Mouse (Mus musculus) heart, embryonic 10.5 days (tissue): ENCODE measurements around the gene Dkkl1. TPM values are rescaled to one million over a fixed set of nuclear protein-coding genes. Genes with fewer than 3 reads are reported as not detected.
"Not testable (repeated sequence)": the region's sequence is repeated elsewhere in the genome, so short reads cannot be mapped to it uniquely, and the experiment has no call there.

Experiments used
- DNase-seq: peaks from one replicate; pipeline ENCODE4 v3.0.0-alpha.2; 2017; ENCODE audit warnings: low spot score
- H3K27ac ChIP-seq: fragments of 300-500 bp; sonication (generic); 2 replicates; pipeline ENCODE4 v1.5.1; 2016; ENCODE audit warnings: mild to moderate bottlenecking
- H3K27me3 ChIP-seq: fragments of 300-500 bp; sonication (generic); 2 replicates; pipeline ENCODE4 v1.6.1; 2016; ENCODE audit warnings: mild to moderate bottlenecking; ENCODE audit not compliant: poor library complexity, insufficient read depth, severe bottlenecking
- H3K36me3 ChIP-seq: fragments of 300-500 bp; sonication (generic); 2 replicates; pipeline ENCODE4 v1.6.1; 2016; ENCODE audit warnings: mild to moderate bottlenecking, moderate library complexity
- H3K4me1 ChIP-seq: fragments of 300-500 bp; sonication (generic); 2 replicates; pipeline ENCODE4 v1.6.1; 2016; ENCODE audit warnings: mild to moderate bottlenecking
- H3K4me3 ChIP-seq: fragments of 300-500 bp; sonication (generic); 2 replicates; pipeline ENCODE4 v1.5.1; 2016; ENCODE audit warnings: mild to moderate bottlenecking, moderate library complexity
- H3K9me3 ChIP-seq: fragments of 300-500 bp; sonication (generic); 2 replicates; pipeline ENCODE4 v1.6.1; 2016; ENCODE audit warnings: mild to moderate bottlenecking, moderate library complexity
- WGBS: fragments of 180-500 bp; shearing (Covaris S2); methylation state at CpG from one replicate; pipeline ENCODE4 v1.1.7; 2016; 5-methylcytosine and 5-hydroxymethylcytosine counted together
- polyA plus RNA-seq: library from polyadenylated mRNA; unstranded; fragments of >200 nt; fragmentation: Nextera tagmentation; extraction: Ambion mirVana; gene quantifications from 2 replicates; pipeline ENCODE4 v1.2.1, GENCODE M21; 2016

Gene Dkkl1
- polyA plus RNA-seq, result 1.2 and 1.9 TPM in 2 replicates

DNA sequence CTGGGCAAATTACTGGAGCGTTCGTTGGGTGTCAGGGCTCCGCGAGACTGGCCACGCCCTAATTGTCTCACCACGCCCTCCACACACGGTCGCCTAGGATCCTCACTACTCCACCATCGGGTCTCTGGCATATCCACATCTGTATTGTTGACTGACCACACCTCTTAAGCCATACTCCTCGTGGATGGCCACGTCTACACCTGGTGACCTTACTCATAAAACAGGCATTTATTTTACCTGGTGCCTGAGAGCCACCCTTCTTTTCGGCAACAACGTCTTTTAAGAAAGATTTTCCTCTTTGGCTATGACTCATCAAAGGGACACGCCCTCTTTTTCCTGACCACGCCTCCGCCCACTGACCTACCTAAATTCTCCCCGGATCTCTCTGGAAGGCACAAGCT is at the start of gene Dkkl1:
Gene Dkkl1 (minus strand): TSS at position 297 of the 401 bp plus-strand sequence.
- no peaks in the 10 kb centered on the region for H3K9me3 ChIP-seq
- 3% methylated on average over 17 of the region's 17 CpGs for WGBS
- H3K4me1 ChIP-seq, result peaks cover 26% of the 10 kb centered on the region
- H3K4me3 ChIP-seq, result peak within 1 kb of the TSS; percentile 45
- DNase-seq, result no peak
- H3K36me3 ChIP-seq, result no peaks in the 10 kb centered on the region
- peaks cover 35% of the 10 kb centered on the region for H3K27me3 ChIP-seq
- H3K27ac ChIP-seq, result peak within 1 kb of the TSS; percentile 56; the same call in 1 of the 2 replicates

DNA sequence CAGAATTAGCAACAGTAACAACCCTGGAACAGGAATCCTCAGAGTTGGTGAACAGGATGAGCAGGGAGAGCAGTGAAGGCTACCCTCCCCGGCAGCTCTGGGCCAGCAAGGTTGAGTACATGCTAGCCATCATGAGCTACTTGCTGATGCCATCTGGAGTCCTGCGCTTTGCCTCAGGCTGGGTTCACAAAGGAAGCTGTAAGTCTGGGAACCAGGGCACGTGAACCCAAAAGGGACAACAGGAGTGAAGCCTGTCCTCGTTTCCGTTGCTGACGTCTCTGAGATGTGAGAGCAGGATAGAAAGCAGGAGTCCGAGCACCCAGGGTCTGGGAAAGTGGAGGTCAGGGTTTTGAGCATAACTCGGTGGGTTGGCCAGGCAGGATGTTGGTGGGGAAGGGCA is 47.3 kb upstream of the Dkkl1 start:
- Histone ChIP-seq H3K36me3 (no peaks in the 10 kb centered on the region), H3K4me3 (no peak overlapping the region), H3K27ac (no peak overlapping the region), H3K4me1 (peaks cover 37% of the 10 kb centered on the region), H3K9me3 (no peaks in the 10 kb centered on the region), H3K27me3 (peaks cover 19% of the 10 kb centered on the region; the same call in 1 of the 2 replicates)
- peak; percentile 63 for DNase-seq
- WGBS, result 82% methylated on average over 8 of the region's 8 CpGs

DNA sequence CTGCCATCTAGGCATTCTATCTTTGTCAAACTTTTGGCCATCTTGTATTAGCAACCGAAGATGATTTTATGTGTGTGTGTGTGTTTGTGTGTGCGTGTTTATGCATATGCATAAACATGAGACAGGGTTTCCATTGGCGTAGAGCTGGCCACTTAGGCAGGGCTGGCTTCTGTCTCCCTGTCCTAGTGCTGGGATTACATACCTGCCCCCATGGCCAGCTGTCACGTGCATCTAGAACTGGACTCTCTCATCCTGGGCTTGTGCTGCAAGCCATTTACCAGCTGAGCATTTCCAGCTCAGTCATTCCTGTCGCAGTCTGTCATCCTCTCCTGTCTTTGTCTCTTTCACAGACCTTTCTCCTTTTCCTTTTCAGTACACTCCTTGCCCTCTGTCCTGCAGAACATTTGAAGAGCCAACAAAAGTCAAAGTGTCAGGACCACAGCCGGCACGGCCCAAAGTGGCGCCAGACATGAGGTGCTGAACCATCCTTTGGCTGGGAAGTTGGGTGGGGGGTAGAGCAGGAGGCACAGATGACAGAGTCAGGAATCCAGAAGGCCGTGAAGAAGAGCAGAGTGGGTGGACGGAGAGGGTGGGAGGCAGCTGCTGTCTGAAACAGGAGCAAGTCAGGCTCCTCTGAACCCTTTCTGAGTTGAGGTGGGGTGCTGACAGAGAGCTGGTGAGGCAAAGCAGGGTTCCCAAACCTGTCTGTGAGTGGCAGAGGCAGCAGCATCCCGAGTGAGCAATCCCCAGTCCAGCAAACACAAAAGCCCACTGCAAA is 45.3 kb upstream of the Dkkl1 start:
- no peak overlapping the region; the same call in 1 of the 2 replicates for H3K27ac ChIP-seq
- H3K9me3 ChIP-seq, result no peaks in the 10 kb centered on the region
- DNase-seq, result peak; percentile 63
- peaks cover 22% of the 10 kb centered on the region for H3K4me1 ChIP-seq
- H3K27me3 ChIP-seq, result peaks cover 19% of the 10 kb centered on the region; the same call in 1 of the 2 replicates
- no peak overlapping the region for H3K4me3 ChIP-seq
- WGBS, result 48% methylated on average over 11 of the region's 11 CpGs
- no peaks in the 10 kb centered on the region for H3K36me3 ChIP-seq

DNA sequence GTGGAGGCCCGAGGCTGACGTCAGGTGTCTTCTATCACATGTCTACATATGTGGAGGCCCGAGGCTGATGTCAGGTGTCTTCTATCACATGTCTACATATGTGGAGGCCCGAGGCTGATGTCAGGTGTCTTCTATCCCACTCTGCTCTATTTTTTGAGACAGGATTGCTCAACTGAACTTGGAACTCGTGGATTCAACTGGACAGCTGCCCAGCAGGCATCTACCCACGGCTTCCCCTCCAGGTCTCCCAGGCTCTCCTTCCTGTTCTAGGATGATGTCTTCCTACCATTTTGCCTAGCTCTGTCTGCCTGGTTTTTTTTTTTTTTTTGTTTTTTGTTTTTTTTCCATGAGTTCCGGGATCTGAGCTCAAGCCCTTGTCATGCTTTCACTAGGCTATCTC is 43.9 kb upstream of the Dkkl1 start:
- H3K27me3 ChIP-seq, result peaks cover 18% of the 10 kb centered on the region; the same call in 1 of the 2 replicates
- not testable (repeated sequence) for DNase-seq, H3K36me3 ChIP-seq, H3K27ac ChIP-seq, H3K9me3 ChIP-seq, H3K4me1 ChIP-seq, H3K4me3 ChIP-seq
- 79% methylated on average over 7 of the region's 7 CpGs for WGBS

DNA sequence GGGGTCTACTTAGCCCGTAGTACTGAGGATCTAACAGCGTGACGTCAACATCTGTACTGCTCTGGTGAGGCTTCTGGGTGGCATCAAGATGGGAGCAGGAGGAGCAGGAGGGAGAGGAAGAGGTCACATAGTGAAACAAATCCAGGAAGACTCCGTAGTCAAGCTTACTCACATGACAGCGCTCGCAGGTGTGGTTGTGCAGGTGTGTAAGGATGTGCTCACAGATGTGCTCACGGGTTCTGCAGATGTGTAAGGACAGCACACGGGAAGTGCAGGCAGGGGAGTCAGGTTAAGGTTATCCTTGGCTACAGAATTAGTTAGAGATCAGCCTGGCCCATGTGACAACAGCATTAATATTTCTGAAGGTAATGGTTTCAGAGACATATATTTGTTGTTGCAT is 41.9 kb upstream of the Dkkl1 start:
- no peaks in the 10 kb centered on the region for H3K9me3 ChIP-seq

DNA sequence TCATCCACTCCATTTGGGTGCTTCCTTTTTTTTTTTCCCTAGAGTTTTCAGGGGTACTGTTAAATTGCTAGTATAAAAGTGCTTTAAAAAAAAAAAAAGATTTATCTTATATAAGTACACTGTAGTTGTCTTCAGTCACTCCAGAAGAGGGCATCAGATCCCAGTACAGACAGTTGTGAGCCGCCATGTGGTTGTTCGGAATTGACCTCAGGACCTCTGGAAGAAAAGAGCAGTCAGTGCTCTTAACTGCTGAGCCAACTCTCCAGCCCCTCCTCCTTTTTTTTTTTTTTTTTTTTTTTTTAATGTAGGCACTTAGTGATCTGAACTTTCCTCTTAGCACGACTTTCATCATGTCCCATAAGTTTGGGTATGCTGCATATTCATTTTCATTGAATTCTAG is 35.7 kb upstream of the Dkkl1 start:
- DNase-seq, result peak; percentile 65
- H3K36me3 ChIP-seq, result no peaks in the 10 kb centered on the region
- no peaks in the 10 kb centered on the region for H3K27me3 ChIP-seq
- no peak overlapping the region for H3K4me3 ChIP-seq
- no peaks in the 10 kb centered on the region for H3K4me1 ChIP-seq
- no peak overlapping the region for H3K27ac ChIP-seq
- no peaks in the 10 kb centered on the region for H3K9me3 ChIP-seq
- WGBS, result 30% methylated on average over 3 of the region's 3 CpGs

More for the DNA sequence above, 41.9 kb upstream of the Dkkl1 start:
- Histone ChIP-seq H3K27ac (no peak overlapping the region), H3K4me1 (peaks cover 8% of the 10 kb centered on the region; the same call in 1 of the 2 replicates), H3K36me3 (no peaks in the 10 kb centered on the region), H3K4me3 (no peak overlapping the region), H3K27me3 (no peaks in the 10 kb centered on the region)
- DNase-seq, result peak; percentile 59
- WGBS, result 88% methylated on average over 8 of the region's 8 CpGs

DNA sequence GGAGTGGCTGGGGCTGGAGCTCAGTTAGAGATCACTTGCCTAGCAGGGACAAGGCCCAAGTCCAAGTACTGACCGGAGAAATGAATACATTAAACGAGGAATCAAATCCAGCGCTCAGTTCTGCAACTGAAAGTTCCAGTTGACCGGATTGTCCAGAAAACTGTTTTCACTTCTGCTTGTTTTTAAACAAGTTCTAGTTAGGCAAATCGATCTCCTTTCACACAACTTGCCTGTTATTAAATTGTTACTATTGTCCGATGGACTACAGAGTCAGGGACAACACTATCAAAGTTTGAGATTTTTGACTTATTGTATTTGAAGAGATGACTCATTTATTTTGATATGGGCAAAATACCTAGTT is 29.4 kb upstream of the Dkkl1 start:
- Histone ChIP-seq H3K36me3 (no peaks in the 10 kb centered on the region), H3K27me3 (peaks cover 48% of the 10 kb centered on the region), H3K4me1 (peaks cover 26% of the 10 kb centered on the region), H3K9me3 (no peaks in the 10 kb centered on the region), H3K27ac (peak overlapping the region; percentile 88), H3K4me3 (peak overlapping the region; percentile 49)
- no peak for DNase-seq
- WGBS, result 78% methylated on average over 6 of the region's 6 CpGs

DNA sequence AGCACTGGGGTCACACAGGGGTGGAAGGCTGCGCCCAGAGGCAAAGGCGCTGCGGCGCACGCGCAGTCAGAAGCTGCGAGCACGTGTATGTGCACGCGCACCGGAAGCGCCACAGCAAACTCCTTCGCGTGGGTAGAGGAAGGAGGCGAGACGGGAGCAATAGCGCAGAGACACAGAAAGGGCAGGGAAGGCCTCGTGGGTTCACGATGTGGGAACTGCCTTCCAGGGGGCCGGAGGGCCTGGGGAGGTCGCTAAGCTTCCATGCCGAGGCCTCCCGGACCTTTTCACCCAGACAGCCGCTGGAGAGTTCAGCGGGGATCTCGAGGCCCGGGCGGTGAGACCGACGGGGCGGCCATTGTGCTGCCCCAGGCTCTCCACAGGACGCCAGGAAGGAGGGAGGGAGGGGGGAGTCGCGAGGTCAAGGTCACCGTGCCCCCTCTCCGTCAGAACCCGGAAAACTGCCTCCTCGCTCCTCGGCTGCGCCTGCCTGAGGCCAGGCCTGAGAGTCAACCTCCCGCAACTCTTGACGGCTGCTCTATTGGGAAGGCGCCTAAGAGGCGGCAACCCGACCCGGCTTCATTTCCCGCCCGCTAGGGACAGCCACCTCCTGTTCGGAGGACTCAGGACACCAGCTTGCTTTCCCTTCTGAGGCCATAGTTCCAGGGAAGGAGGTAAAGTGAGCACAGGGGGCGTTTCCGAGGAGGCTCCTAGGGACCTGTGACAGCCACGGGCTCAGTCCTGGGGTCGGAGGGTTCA is 28.9 kb upstream of the Dkkl1 start, which contains the start of gene Slc6a16:
Gene Slc6a16 (plus strand): TSS at position 453 of the 756 bp plus-strand sequence.
- Histone ChIP-seq H3K27ac (peak within 1 kb of the TSS; percentile 88), H3K9me3 (no peaks in the 10 kb centered on the region), H3K27me3 (peaks cover 53% of the 10 kb centered on the region), H3K4me1 (peaks cover 29% of the 10 kb centered on the region), H3K36me3 (no peaks in the 10 kb centered on the region), H3K4me3 (peak within 1 kb of the TSS; percentile 49)
- WGBS, result 12% methylated on average over 53 of the region's 53 CpGs
- DNase-seq, result peak; percentile 82

DNA sequence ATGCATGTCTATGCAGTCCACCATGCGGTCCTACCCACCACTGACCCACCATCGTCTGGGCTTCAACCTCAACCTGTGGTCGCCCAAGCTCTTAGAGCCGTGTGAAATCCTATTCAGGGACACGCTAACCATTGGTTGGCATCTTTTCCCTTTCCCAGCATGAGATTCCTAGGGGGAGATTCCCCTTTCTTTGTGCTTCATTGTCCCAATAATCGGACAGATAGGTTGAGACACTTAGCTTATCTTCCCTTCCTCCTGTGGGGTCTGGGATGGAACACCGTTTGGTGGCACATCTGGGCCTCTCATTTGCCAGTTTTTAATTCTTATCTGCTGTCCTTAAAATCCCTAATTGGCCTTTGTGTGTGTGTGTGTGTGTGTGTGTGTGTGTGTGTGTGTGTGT is 28.2 kb upstream of the Dkkl1 start:
- Histone ChIP-seq H3K27me3 (peaks cover 53% of the 10 kb centered on the region), H3K9me3 (no peaks in the 10 kb centered on the region), H3K27ac (no peak overlapping the region), H3K36me3 (no peaks in the 10 kb centered on the region), H3K4me3 (no peak overlapping the region), H3K4me1 (peaks cover 36% of the 10 kb centered on the region)
- 68% methylated on average over 7 of the region's 7 CpGs for WGBS
- no peak for DNase-seq

DNA sequence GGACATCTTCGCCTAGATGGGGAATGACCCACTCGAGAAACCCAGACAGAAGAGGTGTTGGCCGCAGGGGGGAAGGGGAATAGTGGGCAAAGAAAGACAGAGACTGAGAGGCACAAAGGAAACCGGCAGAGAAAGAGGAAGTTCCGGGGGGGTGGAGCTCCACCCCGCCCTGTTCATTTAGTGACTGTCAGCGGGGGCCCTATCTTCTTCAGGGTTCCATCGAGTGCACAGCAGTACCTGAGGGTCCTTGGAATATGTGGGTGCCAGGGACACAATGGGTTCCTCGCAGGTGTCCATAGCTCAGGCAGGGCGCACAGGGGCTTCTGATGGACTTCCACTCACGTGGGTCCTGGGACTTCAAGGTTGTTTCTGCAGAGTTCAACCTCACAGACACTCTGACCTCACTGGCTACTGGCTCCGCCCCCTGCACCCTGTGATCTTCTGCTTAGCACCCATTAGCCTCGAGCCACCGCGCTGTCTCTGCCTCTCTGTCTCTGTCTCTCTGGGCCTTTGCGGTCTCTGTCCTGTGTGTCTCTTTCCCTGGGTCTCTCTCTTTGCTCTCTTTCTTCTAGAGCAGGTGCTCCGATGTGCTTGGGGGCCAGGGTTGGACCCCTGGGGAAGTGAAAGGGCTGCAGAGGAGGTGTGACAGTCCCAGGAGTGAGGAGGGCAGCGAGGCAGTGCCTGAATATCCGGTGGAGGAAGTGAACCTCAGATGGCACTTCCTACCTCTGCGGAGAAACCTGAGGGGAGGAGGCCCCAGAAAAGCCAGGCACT is 27.0 kb upstream of the Dkkl1 start, which contains the start of gene Cd37:
Gene Cd37 (minus strand): TSS at position 393 of the 774 bp plus-strand sequence.
- DNase-seq, result peak; percentile 76
- Histone ChIP-seq H3K4me3 (no peak within 1 kb of the TSS), H3K9me3 (no peaks in the 10 kb centered on the region), H3K36me3 (no peaks in the 10 kb centered on the region), H3K27ac (0 out of 2 replicates have a peak within 1 kb of the TSS, but pooled peaks have one; percentile 10), H3K4me1 (peaks cover 48% of the 10 kb centered on the region), H3K27me3 (peaks cover 53% of the 10 kb centered on the region)
- 32% methylated on average over 20 of the region's 20 CpGs for WGBS

DNA sequence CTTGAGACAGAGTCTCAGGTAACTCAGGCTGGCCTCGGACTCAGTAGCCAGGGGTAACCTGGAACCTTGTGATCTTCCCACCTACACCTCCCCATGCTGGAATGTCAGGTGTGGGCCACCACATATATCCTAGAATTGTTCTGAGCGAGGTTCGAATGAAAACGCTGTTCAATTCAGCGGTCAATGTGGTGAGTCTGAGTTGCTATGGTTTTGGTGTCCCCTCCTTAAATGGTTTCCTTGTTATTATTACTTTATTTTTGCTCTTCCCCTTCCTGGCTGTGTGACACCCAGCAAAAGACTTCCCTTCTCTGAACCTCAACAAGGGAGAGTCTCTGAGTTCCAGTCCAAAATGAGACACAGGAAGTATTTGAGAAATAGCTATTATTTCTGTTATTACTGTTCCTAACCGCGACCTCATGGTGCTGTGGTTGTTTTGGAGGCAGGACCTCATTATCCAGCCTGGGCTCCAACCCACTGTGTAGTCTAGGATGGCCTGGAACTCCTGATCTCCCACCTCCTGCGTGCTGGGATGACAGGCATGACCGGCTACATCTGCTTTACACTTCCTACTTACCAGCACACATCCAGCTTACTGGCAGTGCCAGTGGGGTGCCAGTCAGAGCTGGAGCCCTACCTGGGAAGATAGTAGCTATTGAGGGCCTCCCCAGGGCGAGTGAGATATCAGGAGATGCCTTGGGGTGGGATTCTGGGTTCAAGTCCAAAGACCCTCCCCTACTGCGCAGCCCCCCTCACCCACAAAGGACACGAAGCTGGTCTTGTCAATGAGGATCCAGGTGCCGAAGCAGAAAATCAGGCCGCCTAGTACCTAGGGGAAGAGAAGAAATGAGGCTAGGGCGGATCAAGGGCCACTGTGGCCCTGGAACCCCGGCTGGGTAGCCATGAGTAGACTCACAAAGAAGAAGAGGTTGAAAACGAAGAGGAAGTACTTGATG is 26.1 kb upstream of the Dkkl1 start:
- DNase-seq, result peak; percentile 70
- H3K4me3 ChIP-seq, result no peak overlapping the region
- H3K36me3 ChIP-seq, result peaks cover 2% of the 10 kb centered on the region
- H3K4me1 ChIP-seq, result peaks cover 55% of the 10 kb centered on the region
- 0 out of 2 replicates have a peak overlapping the region, but pooled peaks have one; percentile 10 for H3K27ac ChIP-seq
- H3K9me3 ChIP-seq, result no peaks in the 10 kb centered on the region
- WGBS, result 76% methylated on average over 17 of the region's 17 CpGs
- H3K27me3 ChIP-seq, result peaks cover 53% of the 10 kb centered on the region
